Mouse (Mus musculus) stomach, embryonic 15.5 days (tissue): ENCODE measurements around the gene Plod3. TPM values are rescaled to one million over a fixed set of nuclear protein-coding genes. Genes with fewer than 3 reads are reported as not detected.

Source experiments
- ATAC-seq: fragments of 200-750 bp; cut with Nextera tagmentation; 2 replicates; pipeline ENCODE4 v1.8.0; 2017; ENCODE audit warnings: low read depth, moderate number of reproducible peaks, moderate TSS enrichment; ENCODE audit not compliant: insufficient read depth, low FRiP score
- H3K27ac ChIP-seq: fragments of 300-500 bp; sonication (generic); 2 replicates; pipeline ENCODE4 v1.5.1; 2015; ENCODE audit warnings: mild to moderate bottlenecking, inconsistent platforms
- H3K27me3 ChIP-seq: fragments of 300-500 bp; sonication (generic); replicated peaks from 2 replicates; pipeline ENCODE4 v1.6.1; 2015; ENCODE audit warnings: inconsistent platforms
- H3K36me3 ChIP-seq: fragments of 300-500 bp; sonication (generic); 2 replicates; pipeline ENCODE4 v1.6.1; 2015; ENCODE audit warnings: inconsistent platforms
- H3K4me1 ChIP-seq: fragments of 300-500 bp; sonication (generic); 2 replicates; pipeline ENCODE4 v1.6.1; 2015; ENCODE audit warnings: inconsistent platforms
- H3K4me2 ChIP-seq: fragments of 300-500 bp; sonication (generic); 2 replicates; pipeline ENCODE4 v1.6.1; 2015; ENCODE audit warnings: mild to moderate bottlenecking, inconsistent platforms
- H3K4me3 ChIP-seq: fragments of 300-500 bp; sonication (generic); replicated peaks from 2 replicates; pipeline ENCODE4 v1.5.1; 2015; ENCODE audit warnings: inconsistent platforms
- H3K9ac ChIP-seq: fragments of 300-500 bp; sonication (generic); 2 replicates; pipeline ENCODE4 v1.6.1; 2015; ENCODE audit warnings: inconsistent platforms
- H3K9me3 ChIP-seq: fragments of 300-500 bp; sonication (generic); 2 replicates; pipeline ENCODE4 v1.6.1; 2016; ENCODE audit warnings: inconsistent platforms
- WGBS: fragments of 180-500 bp; shearing (Covaris S2); methylation state at CpG from one replicate; pipeline ENCODE4 v1.1.7; 2015; 5-methylcytosine and 5-hydroxymethylcytosine counted together
- polyA plus RNA-seq: library from polyadenylated mRNA; unstranded; fragments of >200 nt; fragmentation: Nextera tagmentation; extraction: Ambion mirVana; gene quantifications from 2 replicates; pipeline ENCODE4 v1.2.1, GENCODE M21; 2015

Gene Plod3
- polyA plus RNA-seq, 1 experiment from 2014 or later: 44.8 TPM

DNA sequence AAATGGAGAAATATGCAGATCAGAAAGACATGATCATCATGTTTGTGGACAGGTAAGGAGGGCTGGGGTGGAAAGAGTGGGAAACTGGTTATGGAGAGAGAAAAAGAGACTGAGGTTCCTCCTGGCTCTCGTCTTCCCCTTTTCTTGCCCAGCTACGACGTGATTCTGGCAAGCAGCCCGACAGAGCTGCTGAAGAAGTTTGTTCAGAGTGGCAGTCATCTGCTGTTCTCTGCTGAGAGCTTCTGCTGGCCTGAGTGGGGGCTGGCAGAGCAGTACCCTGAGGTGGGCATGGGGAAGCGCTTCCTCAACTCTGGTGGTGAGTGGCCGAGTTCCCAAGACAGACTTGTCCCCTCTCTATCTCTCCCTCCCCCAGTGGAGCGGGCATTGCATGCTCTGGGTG, 1.6 kb downstream of the Plod3 start:
- Histone ChIP-seq H3K4me1 (0 out of 2 replicates have a peak, but pooled peaks cover 11% of the 10 kb centered on the region), H3K9me3 (no peaks in the 10 kb centered on the region)

DNA sequence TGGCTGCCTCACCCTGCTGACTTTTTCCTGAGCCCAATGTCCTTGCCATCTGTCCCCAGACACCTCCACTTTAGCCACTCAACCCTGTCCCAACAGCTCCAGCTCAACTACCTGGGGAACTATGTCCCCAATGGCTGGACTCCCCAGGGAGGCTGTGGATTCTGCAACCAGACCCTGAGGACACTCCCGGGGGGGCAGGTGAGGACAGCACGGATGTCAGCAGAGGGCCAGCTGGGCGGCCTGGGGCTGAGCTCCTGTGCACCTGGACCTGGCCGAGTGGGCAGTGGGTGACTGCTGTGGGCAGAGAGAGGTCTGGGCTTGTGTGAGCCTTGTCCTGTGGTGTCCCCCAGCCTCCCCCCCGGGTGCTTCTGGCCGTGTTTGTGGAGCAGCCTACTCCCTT, 3.0 kb downstream of the Plod3 start:
- H3K27ac ChIP-seq: no peak overlapping the region
- H3K27me3 ChIP-seq: no peaks in the 10 kb centered on the region
- no peak overlapping the region for H3K4me3 ChIP-seq
- WGBS: 92% methylated on average over 6 of the region's 6 CpGs
- H3K9ac ChIP-seq: no peak overlapping the region
- no peak for ATAC-seq
- no peak overlapping the region for H3K4me2 ChIP-seq
- no peaks in the 10 kb centered on the region for H3K9me3 ChIP-seq
- H3K4me1 ChIP-seq: 0 out of 2 replicates have a peak, but pooled peaks cover 11% of the 10 kb centered on the region
- peaks cover 41% of the 10 kb centered on the region for H3K36me3 ChIP-seq

More for the DNA sequence above, 1.6 kb downstream of the Plod3 start:
- no peak for ATAC-seq
- 45% methylated on average over 7 of the region's 7 CpGs for WGBS
- peak overlapping the region; percentile 78 for H3K4me3 ChIP-seq
- no peaks in the 10 kb centered on the region for H3K27me3 ChIP-seq
- no peak overlapping the region for H3K27ac ChIP-seq
- H3K4me2 ChIP-seq: peak overlapping the region; percentile 88
- H3K36me3 ChIP-seq: peaks cover 34% of the 10 kb centered on the region
- no peak overlapping the region for H3K9ac ChIP-seq

DNA sequence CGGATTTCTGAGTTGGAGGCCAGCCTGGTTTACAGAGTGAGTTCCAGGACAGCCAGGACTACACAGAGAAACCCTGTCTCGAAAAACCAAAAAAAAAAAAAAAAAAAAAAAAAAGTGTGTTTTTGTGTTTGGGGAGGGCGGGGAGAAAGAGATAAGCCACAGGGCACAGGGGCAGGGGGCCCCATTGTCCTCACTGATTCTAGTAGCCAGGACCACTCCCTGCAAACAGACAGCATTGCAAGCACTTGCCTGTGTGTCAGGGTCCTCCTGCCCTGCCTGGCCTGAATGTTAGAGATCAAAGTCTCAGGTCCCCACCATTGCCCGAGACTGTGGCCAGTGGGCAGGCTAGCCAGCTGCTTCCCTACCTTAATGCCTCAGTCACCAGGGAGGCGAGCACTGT, 12.6 kb downstream of the Plod3 start:
- Histone ChIP-seq H3K27me3 (no peaks in the 10 kb centered on the region), H3K4me1 (0 out of 2 replicates have a peak, but pooled peaks cover 6% of the 10 kb centered on the region), H3K4me3 (no peak overlapping the region), H3K9ac (no peak overlapping the region), H3K27ac (no peak overlapping the region), H3K4me2 (no peak overlapping the region), H3K9me3 (no peaks in the 10 kb centered on the region), H3K36me3 (peaks cover 11% of the 10 kb centered on the region)
- 65% methylated on average over 4 of the region's 5 CpGs for WGBS
- ATAC-seq: no peak

DNA sequence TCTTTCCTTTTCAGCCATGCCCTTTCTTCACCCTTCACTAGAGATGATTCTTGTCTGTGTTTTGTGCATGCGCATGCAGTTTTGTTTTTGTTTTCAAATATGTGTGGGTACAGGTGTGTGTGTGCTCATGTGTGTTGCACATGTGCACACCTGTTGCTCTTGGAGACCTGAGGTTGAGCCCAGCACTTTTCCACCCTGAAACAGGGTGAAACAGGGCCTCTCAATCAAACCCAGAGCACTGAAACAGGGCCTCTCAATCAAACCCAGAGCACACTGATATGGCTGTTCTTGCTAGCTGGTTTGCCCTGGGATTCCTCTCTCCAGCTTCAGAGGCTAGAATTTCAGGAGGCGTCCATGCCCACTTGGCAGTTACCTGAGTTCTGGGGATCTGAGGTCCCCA, 13.8 kb downstream of the Plod3 start:
- no peak for ATAC-seq
- Histone ChIP-seq H3K27me3 (no peaks in the 10 kb centered on the region), H3K4me3 (no peak overlapping the region), H3K9me3 (no peaks in the 10 kb centered on the region), H3K9ac (no peak overlapping the region), H3K36me3 (peaks cover 4% of the 10 kb centered on the region), H3K4me2 (no peak overlapping the region), H3K4me1 (0 out of 2 replicates have a peak, but pooled peaks cover 6% of the 10 kb centered on the region), H3K27ac (no peak overlapping the region)
- 71% methylated on average over 2 of the region's 2 CpGs for WGBS

DNA sequence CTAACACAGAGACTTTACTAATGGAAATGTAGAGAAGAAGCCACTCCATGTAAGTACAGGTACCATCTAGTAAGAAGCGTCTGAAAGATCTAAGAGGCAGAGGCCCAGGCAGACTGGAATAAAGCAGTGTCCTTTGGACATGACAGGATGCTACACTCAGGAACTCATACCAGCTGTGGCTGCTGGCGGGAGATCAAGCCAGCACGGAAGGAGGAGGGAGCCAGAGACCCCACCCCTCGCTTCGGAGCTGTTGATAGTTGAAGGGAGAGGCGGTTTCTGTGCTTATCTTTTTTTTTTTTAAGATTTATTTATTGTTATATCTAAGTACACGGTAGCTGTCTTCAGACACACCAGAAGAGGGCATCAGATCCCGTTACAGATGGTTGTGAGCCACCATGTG, 20.5 kb downstream of the Plod3 start:
- Histone ChIP-seq H3K9me3 (no peaks in the 10 kb centered on the region), H3K4me2 (no peak overlapping the region), H3K9ac (no peak overlapping the region), H3K4me3 (no peak overlapping the region), H3K27me3 (no peaks in the 10 kb centered on the region), H3K4me1 (no peaks in the 10 kb centered on the region), H3K27ac (no peak overlapping the region), H3K36me3 (no peaks in the 10 kb centered on the region)
- 39% methylated on average over 8 of the region's 8 CpGs for WGBS
- ATAC-seq: no peak

DNA sequence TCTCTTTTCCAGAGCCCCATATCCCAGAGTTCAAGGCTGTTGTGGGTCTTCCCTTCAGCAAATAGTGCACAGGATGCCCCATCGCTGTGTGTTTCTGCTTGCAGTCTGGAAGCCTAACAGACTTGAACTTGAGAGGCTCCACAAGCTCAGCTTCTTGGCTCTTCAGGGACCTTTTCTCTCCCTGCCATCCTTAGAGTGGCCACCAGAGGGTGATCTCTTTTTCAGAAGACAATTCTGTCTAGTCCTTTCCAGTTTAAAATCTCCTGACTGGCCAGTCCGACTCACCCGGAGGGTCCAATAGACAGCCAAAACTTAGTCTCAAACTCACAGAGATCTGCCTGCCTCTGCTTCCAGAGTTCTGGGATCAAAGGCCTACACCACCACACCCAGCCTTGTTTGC, 23.2 kb downstream of the Plod3 start:
- no peak for ATAC-seq
- Histone ChIP-seq H3K9ac (no peak overlapping the region), H3K9me3 (no peaks in the 10 kb centered on the region), H3K36me3 (no peaks in the 10 kb centered on the region), H3K4me3 (no peak overlapping the region), H3K4me2 (no peak overlapping the region), H3K27ac (no peak overlapping the region), H3K4me1 (no peaks in the 10 kb centered on the region), H3K27me3 (no peaks in the 10 kb centered on the region)
- WGBS: 31% methylated on average over 3 of the region's 3 CpGs

DNA sequence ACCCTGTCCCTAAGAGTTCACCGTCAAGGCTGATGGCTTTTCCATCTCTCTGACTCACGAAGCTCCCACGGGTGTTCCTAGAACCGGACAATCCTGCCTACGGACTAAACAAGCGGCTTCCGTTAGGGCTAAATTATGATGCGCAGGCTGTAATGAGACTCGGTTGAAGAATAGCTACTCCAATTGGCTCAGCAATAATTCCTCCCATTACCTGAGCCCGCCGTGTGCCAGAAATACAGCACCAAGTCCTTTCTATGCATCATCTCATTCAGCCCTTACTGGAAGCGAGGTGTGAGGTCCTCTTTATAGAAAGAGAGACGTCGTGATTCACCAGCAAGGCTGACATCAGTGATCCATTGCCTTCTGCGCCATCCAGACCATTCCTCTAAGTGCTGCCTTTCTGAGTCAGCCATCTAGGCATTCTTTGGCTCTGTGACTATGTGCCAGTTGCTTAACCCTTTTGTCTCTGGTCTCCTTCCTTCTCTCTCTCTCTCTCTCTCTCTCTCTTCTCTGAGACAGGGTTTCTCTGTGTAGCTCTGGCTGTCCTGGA, 25.7 kb downstream of the Plod3 start:
- H3K27ac ChIP-seq: no peak overlapping the region
- no peaks in the 10 kb centered on the region for H3K27me3 ChIP-seq
- no peaks in the 10 kb centered on the region for H3K36me3 ChIP-seq
- no peak overlapping the region for H3K4me3 ChIP-seq
- ATAC-seq: no peak
- H3K9ac ChIP-seq: no peak overlapping the region
- WGBS: 72% methylated on average over 15 of the region's 15 CpGs
- no peaks in the 10 kb centered on the region for H3K4me1 ChIP-seq
- H3K9me3 ChIP-seq: no peaks in the 10 kb centered on the region
- H3K4me2 ChIP-seq: no peak overlapping the region

DNA sequence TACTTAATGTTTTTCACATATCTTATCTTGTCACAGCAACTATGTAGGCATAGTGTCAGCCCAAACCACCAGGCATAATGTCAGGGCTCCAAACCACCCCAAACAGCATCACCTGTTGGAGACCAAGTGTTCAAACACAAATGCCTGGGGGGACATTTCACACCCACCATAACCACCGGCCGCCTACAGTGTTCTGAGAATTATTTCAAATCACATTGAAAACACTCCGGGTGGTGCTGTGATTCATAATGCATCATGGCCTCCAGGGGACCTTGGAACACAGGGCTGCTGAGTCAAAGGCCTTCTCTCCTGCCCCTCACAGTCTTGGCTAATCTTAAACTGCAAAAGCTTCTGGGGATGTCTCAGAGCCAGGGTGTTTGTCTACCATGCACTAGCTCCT, 29.1 kb downstream of the Plod3 start:
- ATAC-seq: no peak
- Histone ChIP-seq H3K27ac (no peak overlapping the region), H3K27me3 (no peaks in the 10 kb centered on the region), H3K4me1 (no peaks in the 10 kb centered on the region), H3K4me2 (no peak overlapping the region), H3K36me3 (no peaks in the 10 kb centered on the region), H3K9ac (no peak overlapping the region), H3K4me3 (no peak overlapping the region), H3K9me3 (no peaks in the 10 kb centered on the region)
- WGBS: 91% methylated on average over 3 of the region's 3 CpGs

DNA sequence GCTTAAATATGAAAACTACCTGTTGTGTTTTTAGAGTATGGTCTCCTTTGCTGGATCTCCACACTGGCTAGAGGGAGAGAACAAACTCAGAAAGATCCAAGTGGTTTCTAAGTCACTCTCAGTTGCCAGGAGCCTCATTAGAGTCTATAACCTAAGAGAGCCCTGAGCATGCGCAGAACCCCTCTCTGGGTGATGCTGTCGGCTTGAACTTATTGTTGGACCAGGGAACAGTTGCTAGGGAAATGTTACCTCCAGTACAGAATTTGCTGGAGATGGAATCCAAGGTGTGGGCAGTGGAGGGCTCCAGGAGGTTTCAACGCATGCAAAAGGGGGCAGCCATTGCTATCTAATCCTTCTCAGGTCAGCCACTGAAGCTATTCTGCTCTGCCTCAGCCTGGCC, 37.5 kb downstream of the Plod3 start:
- Histone ChIP-seq H3K9me3 (no peaks in the 10 kb centered on the region), H3K27ac (no peak overlapping the region), H3K4me2 (no peak overlapping the region), H3K27me3 (peaks cover 52% of the 10 kb centered on the region), H3K9ac (no peak overlapping the region), H3K4me3 (no peak overlapping the region), H3K36me3 (no peaks in the 10 kb centered on the region), H3K4me1 (peaks cover 6% of the 10 kb centered on the region; the same call in 1 of the 2 replicates)
- 42% methylated on average over 3 of the region's 3 CpGs for WGBS
- no peak for ATAC-seq

DNA sequence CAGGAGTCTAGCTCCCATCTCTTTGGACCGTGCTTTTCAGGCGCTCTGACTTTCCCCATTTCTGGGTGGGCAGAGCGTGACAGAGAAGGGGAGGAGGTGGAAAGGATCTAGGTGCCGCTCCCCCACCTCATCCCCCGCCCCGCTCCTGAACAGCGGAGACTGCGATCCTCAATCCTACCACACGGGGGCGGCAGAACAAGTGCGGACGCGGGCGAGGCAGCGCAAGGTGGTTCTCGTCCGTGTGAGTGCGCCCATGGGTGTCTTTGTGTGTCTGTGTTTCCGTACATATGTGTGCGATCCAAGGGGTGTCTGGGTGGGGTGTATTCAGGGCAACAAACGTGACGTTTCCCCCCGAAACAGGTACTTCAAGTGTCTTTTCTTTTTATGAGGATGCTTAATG, 38.3 kb downstream of the Plod3 start:
- Histone ChIP-seq H3K9ac (no peak overlapping the region), H3K4me3 (no peak overlapping the region), H3K4me2 (no peak overlapping the region), H3K27me3 (peaks cover 59% of the 10 kb centered on the region), H3K4me1 (peaks cover 13% of the 10 kb centered on the region), H3K9me3 (no peaks in the 10 kb centered on the region), H3K36me3 (no peaks in the 10 kb centered on the region), H3K27ac (no peak overlapping the region)
- ATAC-seq: no peak
- WGBS: under 1% methylated on average over 23 of the region's 23 CpGs

DNA sequence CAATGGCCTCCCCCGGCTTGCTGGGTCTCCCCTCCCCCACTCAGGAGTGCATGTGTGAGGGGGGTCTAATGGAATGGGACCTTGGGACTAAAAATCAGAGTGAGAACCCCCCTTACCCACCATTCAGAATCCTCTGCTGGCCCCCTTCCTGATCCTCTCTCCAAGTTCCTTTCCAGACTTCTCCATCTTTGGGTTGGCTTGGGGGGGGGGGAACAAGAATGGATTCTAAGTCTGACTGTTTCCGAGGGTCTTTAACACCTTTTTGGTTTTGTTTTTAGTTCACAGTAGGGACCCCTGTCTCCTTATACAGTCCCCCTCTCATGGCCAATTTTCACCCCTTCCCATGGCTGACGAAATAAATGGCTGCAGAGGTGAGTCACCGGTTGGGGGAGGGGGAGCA, 39.3 kb downstream of the Plod3 start, which contains the start of gene Vgf:
Gene Vgf (plus strand): TSS at position 301 of the 400 bp plus-strand sequence.
- no peak within 1 kb of the TSS for H3K4me2 ChIP-seq
- no peak within 1 kb of the TSS for H3K9ac ChIP-seq
- H3K4me1 ChIP-seq: peaks cover 21% of the 10 kb centered on the region
- no peak for ATAC-seq
- H3K4me3 ChIP-seq: no peak within 1 kb of the TSS
- no peak within 1 kb of the TSS for H3K27ac ChIP-seq
- no peaks in the 10 kb centered on the region for H3K36me3 ChIP-seq
- H3K9me3 ChIP-seq: no peaks in the 10 kb centered on the region
- peaks cover 69% of the 10 kb centered on the region for H3K27me3 ChIP-seq
- 14% methylated on average over 4 of the region's 4 CpGs for WGBS

DNA sequence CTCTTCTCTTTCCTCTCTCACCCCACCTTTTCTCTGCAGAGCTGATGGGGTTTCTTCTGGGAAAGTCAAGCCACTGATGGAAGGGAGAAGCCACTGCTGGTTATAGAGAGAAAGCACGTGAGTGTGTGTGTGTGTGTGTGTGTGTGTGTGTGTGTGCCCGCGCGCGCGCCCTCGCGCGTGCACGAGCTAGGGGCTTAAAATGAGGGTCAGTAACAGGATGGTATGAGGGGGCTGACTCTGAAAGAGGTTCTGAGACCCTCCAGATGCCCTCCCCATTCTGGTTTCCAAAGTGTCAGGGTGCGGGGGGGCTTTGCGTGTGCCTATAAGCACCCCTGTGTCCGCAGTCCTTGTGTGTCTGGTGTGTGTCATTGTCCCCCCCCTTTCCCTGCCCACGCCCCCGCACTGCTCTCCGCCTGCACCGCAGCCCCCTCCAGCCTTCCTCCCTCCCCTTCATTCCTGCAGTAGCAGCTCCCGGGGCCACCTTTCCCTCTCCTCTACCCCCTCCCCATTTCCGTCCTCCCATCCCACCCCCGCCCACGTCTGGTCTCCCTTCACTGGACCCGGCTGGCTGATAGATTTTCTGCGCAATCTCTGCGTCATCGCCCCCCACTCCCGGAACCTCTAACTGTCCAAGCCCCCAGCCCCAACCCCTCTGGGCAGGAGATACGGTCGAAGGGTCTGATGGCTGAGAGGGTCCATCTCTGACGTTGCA, 41.9 kb downstream of the Plod3 start:
- peak overlapping the region; percentile 10; the same call in 1 of the 2 replicates for H3K4me2 ChIP-seq
- no peaks in the 10 kb centered on the region for H3K9me3 ChIP-seq
- H3K27ac ChIP-seq: no peak overlapping the region
- peaks cover 40% of the 10 kb centered on the region for H3K4me1 ChIP-seq
- peaks cover 84% of the 10 kb centered on the region for H3K27me3 ChIP-seq
- no peak overlapping the region for H3K9ac ChIP-seq
- no peak overlapping the region for H3K4me3 ChIP-seq
- no peaks in the 10 kb centered on the region for H3K36me3 ChIP-seq
- WGBS: 4% methylated on average over 29 of the region's 29 CpGs
- ATAC-seq: no peak
